Mouse (Mus musculus): ENCODE data around the gene Taldo1. TPM values are rescaled to one million over a fixed set of nuclear protein-coding genes. Genes with fewer than 3 reads are reported as not detected.

The Taldo1 gene
- polyA plus RNA-seq (2016; fragmentation: Nextera tagmentation; extraction: Ambion mirVana): 339 and 342 TPM in 2 replicates

DNA sequence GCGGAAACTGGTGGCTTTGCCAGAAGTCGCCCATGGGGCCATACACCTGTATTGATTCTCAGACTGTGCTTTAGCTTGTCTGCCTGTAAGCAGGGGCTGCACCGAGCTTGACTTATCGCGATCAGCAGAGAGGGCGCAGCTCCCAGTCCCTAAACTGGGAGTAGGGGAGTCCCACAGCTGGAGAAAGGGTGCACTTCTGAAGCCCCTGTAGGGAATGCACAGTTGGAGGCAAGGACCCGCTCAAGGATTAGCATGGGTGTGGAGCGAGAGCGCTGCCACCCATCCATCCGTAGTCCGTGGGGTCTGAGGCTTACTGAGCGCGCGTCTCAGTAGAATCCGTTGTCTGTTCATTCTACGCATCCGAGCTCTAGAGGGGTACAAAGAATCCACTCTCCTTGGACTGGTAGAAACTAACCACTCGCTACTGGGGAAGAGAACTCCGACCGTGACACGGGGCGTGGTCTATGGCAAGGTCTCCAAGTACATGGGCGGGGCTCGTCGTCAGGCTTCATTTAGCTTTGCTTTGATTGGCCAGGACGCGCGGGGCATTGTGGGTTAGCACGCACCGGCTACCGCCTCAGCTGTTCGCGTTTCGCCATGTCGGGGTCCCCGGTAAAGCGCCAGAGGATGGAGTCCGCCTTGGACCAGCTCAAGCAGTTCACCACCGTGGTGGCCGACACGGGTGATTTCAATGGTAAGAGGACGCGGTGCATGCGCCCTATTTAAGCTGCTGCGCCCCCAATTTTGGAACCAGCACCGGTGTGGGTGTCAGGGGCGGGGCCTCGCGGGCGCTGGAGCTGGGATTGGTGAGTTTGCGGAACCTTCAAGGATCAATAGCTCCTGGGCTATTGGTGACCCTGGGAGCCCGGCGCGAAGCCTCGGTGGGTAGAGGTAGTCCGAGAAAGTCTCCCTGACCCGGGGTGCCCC is at the start of gene Taldo1:
TSS of gene Taldo1 (plus strand) at position 575 of the 927 bp plus-strand sequence.
- DNase-seq (ENCODE audit: low spot score): peak; percentile 97
- H3K36me3 ChIP-seq: peaks cover 13% of the 10 kb centered on the region
- peaks cover 30% of the 10 kb centered on the region; the same call in 1 of the 2 replicates for H3K27me3 ChIP-seq (ENCODE audit: low read depth, poor library complexity, severe bottlenecking)
- H3K4me3 ChIP-seq: peak within 1 kb of the TSS; percentile 80
- under 1% methylated on average over 57 of the region's 57 CpGs for WGBS
- H3K27ac ChIP-seq (replicated peaks): peak within 1 kb of the TSS; percentile 88
- peaks cover 21% of the 10 kb centered on the region for H3K4me1 ChIP-seq
- no peaks in the 10 kb centered on the region for H3K9me3 ChIP-seq (replicated peaks)

DNA sequence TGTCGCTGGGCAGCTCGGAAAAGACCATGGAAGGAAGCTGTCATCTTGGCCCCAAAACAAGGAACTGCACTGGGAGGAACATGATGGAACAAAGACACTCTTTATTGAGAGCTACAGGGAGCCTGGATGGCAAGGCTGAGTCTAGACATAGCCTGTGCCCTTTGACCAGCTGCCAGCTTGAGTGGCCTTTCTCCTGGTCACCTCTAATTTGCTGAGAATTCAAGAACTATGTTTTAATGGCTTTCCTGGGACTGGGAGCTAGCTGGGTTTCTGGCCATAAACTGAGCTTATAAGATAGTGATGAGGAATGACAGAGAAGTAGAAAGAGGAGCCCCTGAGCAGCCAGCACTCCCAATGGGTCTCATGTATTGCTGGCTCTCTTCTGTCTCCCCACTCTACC is 48.8 kb upstream of the Taldo1 start:
- no peaks in the 10 kb centered on the region for H3K36me3 ChIP-seq
- DNase-seq (ENCODE audit: low spot score): no peak
- H3K27me3 ChIP-seq (ENCODE audit: low read depth, poor library complexity, severe bottlenecking): peaks cover 24% of the 10 kb centered on the region
- H3K9me3 ChIP-seq (replicated peaks): no peaks in the 10 kb centered on the region
- peaks cover 13% of the 10 kb centered on the region for H3K4me1 ChIP-seq
- WGBS: 67% methylated on average over 2 of the region's 2 CpGs
- H3K27ac ChIP-seq (replicated peaks): no peak overlapping the region
- no peak overlapping the region for H3K4me3 ChIP-seq

DNA sequence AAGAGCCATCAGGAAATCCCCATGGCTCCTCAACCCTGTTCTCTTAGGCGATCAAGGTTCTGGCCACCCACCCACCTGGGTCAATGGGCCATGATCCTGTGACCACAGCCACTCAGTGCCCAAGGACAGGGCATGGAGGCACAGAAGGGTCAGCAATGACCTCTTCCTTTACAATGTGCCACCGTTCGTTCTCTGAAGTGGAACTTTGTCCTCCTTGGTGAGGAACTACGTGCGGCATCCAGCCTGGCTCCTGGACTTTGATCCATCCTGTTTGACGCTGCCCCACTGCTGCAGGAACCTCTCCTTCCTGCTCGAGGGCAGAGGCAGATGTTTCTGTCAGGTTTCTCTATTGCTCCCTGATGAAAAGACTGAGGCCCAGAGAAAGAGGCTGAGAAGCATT is 48.3 kb upstream of the Taldo1 start:
- DNase-seq (ENCODE audit: low spot score): no peak
- no peak overlapping the region for H3K4me3 ChIP-seq
- peaks cover 8% of the 10 kb centered on the region for H3K4me1 ChIP-seq
- H3K27ac ChIP-seq (replicated peaks): no peak overlapping the region
- H3K36me3 ChIP-seq: no peaks in the 10 kb centered on the region
- peaks cover 20% of the 10 kb centered on the region for H3K27me3 ChIP-seq (ENCODE audit: low read depth, poor library complexity, severe bottlenecking)
- 78% methylated on average over 7 of the region's 7 CpGs for WGBS
- H3K9me3 ChIP-seq (replicated peaks): no peaks in the 10 kb centered on the region

DNA sequence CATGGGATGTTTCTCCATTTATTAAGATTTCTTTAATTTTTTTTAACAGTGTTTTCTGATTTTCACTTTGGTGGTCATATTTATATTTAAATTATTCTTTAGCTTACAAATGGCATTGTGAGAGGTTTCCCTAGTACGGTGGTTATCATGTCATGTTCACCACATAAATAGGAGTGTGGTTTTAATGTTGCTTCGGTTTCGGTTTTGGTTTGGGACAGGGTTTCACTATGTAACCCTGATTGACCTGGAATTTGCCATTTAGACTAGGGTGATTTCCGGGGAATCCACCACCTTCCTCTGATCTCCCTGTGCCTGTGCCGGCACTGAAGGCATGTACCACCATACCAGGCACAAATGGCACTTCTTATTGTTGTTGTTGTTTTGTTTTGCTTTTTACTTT is 47.2 kb upstream of the Taldo1 start:
- WGBS: 90% methylated on average over 5 of the region's 5 CpGs
- Histone ChIP-seq H3K9me3 (replicated peaks) (no peaks in the 10 kb centered on the region), H3K27ac (replicated peaks) (no peak overlapping the region), H3K4me1 (no peaks in the 10 kb centered on the region; the same call in 1 of the 2 replicates), H3K4me3 (no peak overlapping the region), H3K36me3 (no peaks in the 10 kb centered on the region), H3K27me3 (ENCODE audit: low read depth, poor library complexity, severe bottlenecking) (peaks cover 9% of the 10 kb centered on the region)
- DNase-seq (ENCODE audit: low spot score): no peak

DNA sequence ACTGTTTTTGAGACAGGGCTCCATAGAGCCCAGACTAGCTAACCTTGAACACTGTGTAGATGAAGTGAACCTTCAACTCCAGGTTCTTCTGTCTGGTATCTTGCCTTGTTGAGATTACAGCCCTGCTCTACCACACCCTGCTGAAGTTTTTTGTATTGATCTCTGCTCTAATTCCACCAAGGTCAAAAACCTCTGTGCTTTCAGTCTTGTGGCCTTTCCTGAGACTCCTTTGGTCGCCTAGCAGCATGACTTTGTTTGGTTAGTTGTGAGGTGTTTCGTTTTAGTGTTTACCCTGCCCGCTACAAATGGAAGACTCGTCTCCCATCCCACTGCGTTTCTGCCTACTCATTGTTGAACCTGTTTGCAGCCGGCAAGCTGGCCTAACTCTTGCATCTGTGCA is 40.9 kb upstream of the Taldo1 start:
- 77% methylated on average over 6 of the region's 6 CpGs for WGBS
- no peaks in the 10 kb centered on the region for H3K36me3 ChIP-seq
- H3K27ac ChIP-seq (replicated peaks): no peak overlapping the region
- DNase-seq (ENCODE audit: low spot score): no peak
- H3K4me1 ChIP-seq: peaks cover 3% of the 10 kb centered on the region; the same call in 1 of the 2 replicates
- no peaks in the 10 kb centered on the region for H3K27me3 ChIP-seq (ENCODE audit: low read depth, poor library complexity, severe bottlenecking)
- H3K4me3 ChIP-seq: no peak overlapping the region
- H3K9me3 ChIP-seq (replicated peaks): no peaks in the 10 kb centered on the region

DNA sequence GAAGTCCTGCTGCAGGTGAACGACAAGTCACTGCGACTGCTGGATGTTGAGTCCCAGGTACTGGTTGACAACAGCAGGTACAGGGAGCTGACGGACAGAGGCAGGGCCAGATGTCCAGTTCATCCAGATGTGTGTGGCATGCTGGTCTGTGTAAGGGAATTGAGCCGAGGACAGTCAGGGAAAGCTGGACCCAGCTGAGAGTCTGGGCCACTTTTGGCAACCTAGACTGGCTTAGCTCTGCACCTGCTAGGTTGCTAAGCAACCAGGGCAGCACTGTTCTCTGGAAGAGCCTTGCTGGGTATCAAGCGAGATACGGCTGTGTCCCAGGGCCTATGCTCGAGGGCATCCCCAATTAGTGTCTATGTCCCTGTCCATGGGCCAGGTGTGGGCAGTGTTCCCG is 36.9 kb upstream of the Taldo1 start:
- 77% methylated on average over 8 of the region's 8 CpGs for WGBS
- Histone ChIP-seq H3K27ac (replicated peaks) (no peak overlapping the region), H3K27me3 (ENCODE audit: low read depth, poor library complexity, severe bottlenecking) (peaks cover 6% of the 10 kb centered on the region; the same call in 1 of the 2 replicates), H3K36me3 (no peaks in the 10 kb centered on the region), H3K4me3 (no peak overlapping the region), H3K4me1 (peaks cover 6% of the 10 kb centered on the region; the same call in 1 of the 2 replicates), H3K9me3 (replicated peaks) (no peaks in the 10 kb centered on the region)
- no peak for DNase-seq (ENCODE audit: low spot score)

DNA sequence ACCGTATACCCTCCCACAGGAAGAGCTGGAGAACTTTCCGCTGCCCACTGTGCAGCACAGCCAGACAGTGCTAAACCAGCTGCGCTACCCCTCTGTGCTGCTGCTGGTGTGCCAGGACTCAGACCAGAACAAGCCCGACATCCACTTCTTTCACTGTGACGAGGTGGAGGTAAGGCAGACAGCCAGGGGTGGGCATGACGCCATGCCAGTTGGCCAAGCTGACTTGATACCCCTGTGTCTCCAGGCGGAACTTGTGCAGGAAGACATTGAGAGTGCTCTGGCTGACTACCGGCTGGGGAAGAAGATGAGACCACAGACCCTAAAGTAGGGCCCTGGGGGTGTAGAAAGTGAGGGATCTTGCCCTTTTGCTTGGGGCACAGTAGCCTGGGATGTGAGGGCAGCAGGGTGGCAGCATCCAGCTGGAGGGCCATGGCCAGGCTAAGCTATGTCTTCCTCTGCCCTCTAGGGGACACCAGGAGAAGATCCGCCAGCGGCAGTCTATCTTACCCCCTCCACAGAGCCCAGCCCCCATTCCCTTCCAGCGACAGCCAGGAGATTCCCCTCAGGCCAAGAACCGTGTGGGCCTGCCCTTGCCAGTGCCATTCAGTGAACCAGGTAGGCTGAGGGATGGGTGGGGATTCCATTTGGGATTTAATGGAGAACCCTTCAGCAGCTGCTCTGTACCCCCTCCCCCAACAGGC is 36.2 kb upstream of the Taldo1 start:
- H3K4me1 ChIP-seq: peaks cover 6% of the 10 kb centered on the region; the same call in 1 of the 2 replicates
- no peak overlapping the region for H3K27ac ChIP-seq (replicated peaks)
- 56% methylated on average over 12 of the region's 12 CpGs for WGBS
- DNase-seq (ENCODE audit: low spot score): no peak
- no peaks in the 10 kb centered on the region for H3K36me3 ChIP-seq
- H3K4me3 ChIP-seq: no peak overlapping the region
- peaks cover 12% of the 10 kb centered on the region for H3K27me3 ChIP-seq (ENCODE audit: low read depth, poor library complexity, severe bottlenecking)
- no peaks in the 10 kb centered on the region for H3K9me3 ChIP-seq (replicated peaks)

DNA sequence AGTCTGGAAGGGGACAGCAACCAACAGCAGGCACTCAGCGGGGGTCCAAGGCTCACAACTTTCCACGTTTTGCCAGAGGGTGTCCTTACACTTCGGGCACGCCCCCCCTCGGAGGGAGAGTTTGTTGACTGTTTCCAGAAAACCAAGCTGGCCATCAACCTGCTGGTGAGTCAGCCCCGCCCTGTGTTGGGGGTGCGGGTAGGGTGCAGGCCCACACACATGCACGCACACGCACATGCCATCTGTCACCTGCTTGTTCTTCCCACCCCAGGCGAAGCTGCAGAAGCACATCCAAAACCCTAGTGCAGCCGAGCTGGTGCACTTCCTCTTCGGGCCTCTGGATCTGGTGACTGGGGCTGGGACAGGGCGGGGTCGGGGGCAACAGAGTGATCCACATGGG is 35.0 kb upstream of the Taldo1 start:
- no peaks in the 10 kb centered on the region for H3K9me3 ChIP-seq (replicated peaks)
- DNase-seq (ENCODE audit: low spot score): no peak
- WGBS: 82% methylated on average over 14 of the region's 14 CpGs
- H3K27me3 ChIP-seq (ENCODE audit: low read depth, poor library complexity, severe bottlenecking): peaks cover 24% of the 10 kb centered on the region
- H3K27ac ChIP-seq (replicated peaks): no peak overlapping the region
- peaks cover 13% of the 10 kb centered on the region for H3K4me1 ChIP-seq
- no peak overlapping the region for H3K4me3 ChIP-seq
- H3K36me3 ChIP-seq: no peaks in the 10 kb centered on the region

DNA sequence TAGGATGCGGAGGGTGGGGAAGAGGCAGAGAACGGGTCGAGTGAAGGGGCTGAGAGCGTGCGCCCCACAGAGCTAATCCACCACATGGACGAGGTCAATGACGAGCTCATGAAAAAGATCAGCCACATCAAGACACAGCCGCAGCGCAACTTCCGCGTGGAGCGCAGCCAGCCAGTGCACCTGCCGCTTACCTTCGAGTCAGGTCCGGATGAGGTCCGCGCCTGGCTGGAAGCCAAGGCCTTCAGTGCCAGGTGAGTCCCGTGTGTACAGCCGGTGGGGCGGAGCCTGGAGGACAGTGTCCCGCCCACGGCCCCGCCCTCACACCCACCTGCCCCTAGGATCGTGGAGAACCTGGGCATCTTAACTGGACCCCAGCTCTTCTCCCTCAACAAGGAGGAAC is 30.5 kb upstream of the Taldo1 start:
- WGBS: 19% methylated on average over 24 of the region's 24 CpGs
- no peaks in the 10 kb centered on the region for H3K9me3 ChIP-seq (replicated peaks)
- peaks cover 7% of the 10 kb centered on the region for H3K4me1 ChIP-seq
- DNase-seq (ENCODE audit: low spot score): no peak
- H3K27me3 ChIP-seq (ENCODE audit: low read depth, poor library complexity, severe bottlenecking): peaks cover 37% of the 10 kb centered on the region
- H3K27ac ChIP-seq (replicated peaks): no peak overlapping the region
- H3K4me3 ChIP-seq: no peak overlapping the region
- no peaks in the 10 kb centered on the region for H3K36me3 ChIP-seq

DNA sequence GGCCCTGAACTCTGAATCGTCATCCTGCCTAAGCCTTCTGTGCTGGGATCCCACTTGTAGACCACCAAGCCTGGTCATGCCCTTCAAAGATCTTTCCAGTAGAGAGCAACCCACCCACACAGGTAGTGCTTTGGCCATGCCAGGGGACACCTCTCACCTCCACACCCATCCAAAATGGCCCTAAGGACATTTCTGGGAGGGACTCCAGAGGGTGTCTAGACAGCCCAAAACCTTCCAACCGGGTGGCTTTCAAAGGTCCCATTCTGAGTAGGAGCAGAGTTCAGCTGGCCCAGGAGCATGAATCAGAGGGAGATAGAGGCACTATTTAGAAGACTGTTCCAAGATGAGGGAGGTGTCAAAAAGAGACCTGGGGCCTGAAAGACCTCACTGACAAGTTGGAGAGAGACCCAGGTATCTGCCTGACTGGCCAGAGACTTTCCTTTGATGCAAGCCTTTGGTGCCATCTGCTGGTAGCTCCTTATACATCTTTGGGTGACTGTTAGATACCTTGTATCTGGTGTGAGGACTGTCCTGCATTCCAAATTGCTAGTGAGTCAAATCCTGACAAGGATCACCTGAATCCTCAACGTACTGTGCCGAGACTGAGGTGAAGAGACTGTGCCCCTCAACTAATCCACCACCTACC is 28.8 kb upstream of the Taldo1 start:
- Histone ChIP-seq H3K4me1 (peaks cover 7% of the 10 kb centered on the region), H3K27me3 (ENCODE audit: low read depth, poor library complexity, severe bottlenecking) (peaks cover 37% of the 10 kb centered on the region), H3K27ac (replicated peaks) (no peak overlapping the region), H3K9me3 (replicated peaks) (no peaks in the 10 kb centered on the region), H3K36me3 (no peaks in the 10 kb centered on the region), H3K4me3 (no peak overlapping the region; the same call in 1 of the 2 replicates)
- 58% methylated on average over 4 of the region's 4 CpGs for WGBS
- peak; percentile 55 for DNase-seq (ENCODE audit: low spot score)

DNA sequence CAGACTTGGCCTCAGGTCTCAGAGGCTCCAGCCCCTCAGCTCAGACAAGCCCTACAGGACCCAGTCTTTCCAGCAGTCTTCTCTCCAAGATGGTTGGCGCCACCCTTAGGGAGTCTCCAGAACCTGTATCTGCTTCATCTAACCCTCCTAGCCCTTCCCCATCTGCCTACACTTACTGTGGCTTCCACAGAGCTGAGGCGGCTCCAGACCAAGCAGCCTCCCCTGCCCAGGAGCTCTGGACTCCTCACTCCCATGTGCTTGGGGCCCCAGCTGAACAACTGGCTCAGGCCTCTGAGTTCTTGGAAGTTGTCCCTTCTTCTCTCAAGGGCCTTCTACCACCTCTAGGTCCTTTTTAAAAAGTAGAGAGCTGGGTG is 28.3 kb upstream of the Taldo1 start:
- Histone ChIP-seq H3K4me3 (no peak overlapping the region), H3K9me3 (replicated peaks) (no peaks in the 10 kb centered on the region), H3K27ac (replicated peaks) (no peak overlapping the region), H3K36me3 (no peaks in the 10 kb centered on the region), H3K4me1 (peaks cover 7% of the 10 kb centered on the region), H3K27me3 (ENCODE audit: low read depth, poor library complexity, severe bottlenecking) (peaks cover 37% of the 10 kb centered on the region)
- no peak for DNase-seq (ENCODE audit: low spot score)
- 56% methylated on average over 2 of the region's 2 CpGs for WGBS

DNA sequence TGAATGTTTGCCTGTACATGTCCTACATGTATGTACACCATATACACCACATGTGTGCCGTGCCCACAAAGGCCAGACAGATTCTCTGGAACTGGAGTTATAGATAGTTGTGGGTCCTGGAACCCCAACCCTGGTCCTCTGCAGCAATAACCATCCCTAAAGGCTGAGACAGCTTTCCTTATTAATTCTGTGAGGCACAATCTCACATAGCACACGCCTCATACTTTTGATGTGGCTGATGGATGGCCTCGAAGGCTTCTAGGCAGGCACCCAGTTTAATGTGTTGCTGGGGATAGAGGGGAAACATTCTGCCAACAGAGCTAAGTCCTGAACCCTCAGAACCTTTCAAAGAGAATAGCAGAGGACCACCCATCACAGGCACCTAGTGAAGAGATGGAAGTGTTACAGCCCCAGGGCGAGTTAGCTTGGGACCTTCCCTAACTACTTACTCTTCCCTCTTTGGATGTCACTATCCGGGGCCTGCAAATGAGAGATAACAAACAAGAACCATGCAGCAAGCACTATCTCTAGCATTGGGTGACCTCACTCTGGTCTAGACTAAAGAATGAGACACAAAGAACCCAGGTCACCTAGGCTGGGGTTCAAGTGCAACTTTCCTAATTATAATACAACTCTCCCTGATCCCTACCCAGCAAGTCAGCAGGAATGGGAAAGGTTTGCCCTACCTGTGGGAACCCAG is 27.5 kb upstream of the Taldo1 start:
- no peak for DNase-seq (ENCODE audit: low spot score)
- H3K4me3 ChIP-seq: no peak overlapping the region
- no peaks in the 10 kb centered on the region for H3K9me3 ChIP-seq (replicated peaks)
- H3K4me1 ChIP-seq: peaks cover 7% of the 10 kb centered on the region
- H3K27ac ChIP-seq (replicated peaks): no peak overlapping the region
- peaks cover 37% of the 10 kb centered on the region for H3K27me3 ChIP-seq (ENCODE audit: low read depth, poor library complexity, severe bottlenecking)
- 85% methylated on average over 5 of the region's 5 CpGs for WGBS
- H3K36me3 ChIP-seq: no peaks in the 10 kb centered on the region

All from midbrain, embryonic 10.5 days (tissue).